Mouse (Mus musculus) megakaryocyte-erythroid progenitor cell, adult 5 weeks (primary cell): ENCODE measurements around the gene Ift22. TPM values are rescaled to one million over a fixed set of nuclear protein-coding genes. Genes with fewer than 3 reads are reported as not detected.

Experiments
- polyA plus RNA-seq: library from polyadenylated mRNA; stranded (reverse); fragments of >175 nt; gene quantifications from 2 replicates; pipeline ENCODE4 v1.2.3, GENCODE M21; 2012

The Ift22 gene
- polyA plus RNA-seq = 8.9 and 12.9 TPM in 2 replicates

DNA sequence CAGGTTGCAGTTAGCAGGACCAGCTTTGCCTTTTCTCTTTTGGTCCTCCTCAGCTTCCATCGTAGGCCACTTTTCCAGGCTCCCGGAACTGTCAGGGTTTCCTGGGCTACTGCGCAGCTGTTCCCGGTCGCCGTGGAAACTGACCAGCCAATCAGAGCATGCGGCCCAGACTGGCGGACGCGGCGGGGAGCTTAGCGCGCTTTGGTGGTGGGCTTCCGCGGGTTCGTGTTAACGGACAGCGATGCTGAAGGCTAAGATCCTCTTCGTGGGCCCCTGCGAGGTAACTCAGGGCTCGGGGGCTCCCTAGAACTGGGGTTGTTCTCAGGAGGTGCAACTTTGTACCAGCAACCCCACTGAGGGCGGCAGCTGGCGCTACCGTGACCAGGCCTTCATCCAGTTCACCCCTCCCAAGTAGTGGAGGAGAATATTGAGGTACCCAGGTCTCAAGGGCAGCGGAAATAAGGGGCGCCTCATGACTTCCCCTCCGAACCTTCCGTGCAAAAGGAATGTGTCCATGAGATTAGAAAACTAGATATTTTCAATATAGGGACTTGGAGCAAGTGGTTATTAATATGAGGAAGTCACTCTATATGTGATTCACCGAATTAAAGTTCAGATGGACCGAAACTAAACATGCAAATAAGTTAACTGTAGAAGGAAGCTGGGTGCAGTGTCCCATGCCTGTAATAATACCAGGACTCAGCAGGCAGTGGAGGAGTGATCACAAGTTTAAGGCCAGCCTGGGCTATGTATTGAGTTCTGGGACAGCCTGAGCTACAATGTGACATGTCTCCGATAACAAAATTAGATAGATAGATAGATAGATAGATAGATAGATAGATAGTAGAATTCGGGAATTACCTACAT lies at the start of gene Ift22:
Gene Ift22 (plus strand): TSS at position 160 of the 867 bp plus-strand sequence.

DNA sequence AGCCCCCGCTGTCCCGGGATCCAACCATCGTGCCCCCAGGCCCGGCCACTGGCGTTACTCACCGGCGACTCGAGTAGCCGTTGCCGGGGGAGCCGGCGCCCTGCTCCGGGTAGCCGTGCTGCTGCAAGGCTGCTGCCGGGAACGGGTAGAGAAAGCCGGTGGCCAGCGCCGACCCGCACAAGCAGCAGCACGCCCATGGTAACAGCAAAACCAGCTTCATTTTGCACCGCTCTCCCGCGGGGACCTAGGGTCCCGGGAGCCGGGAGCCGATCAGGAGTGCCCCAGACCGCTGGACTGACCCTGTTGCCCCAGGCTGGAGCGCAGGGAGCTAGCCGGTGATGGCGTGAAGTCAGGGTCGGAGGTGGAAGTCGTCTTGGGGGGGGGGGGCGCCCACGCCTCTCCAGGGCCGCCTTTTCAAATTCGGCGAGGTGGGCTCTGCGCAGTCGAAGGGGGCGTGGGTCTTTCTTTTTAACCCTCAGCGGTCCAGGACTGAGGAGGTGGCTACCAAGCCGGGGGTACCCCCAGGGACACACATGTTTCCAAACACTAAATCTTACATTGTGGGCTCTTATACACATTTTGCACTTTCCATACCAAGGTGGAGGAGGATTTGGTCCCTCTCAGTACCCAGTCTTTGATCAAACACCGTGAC lies 25.0 kb upstream of the Ift22 start, which contains the start of gene Col26a1:
Gene Col26a1 (minus strand): TSS at position 422 of the 652 bp plus-strand sequence.

DNA sequence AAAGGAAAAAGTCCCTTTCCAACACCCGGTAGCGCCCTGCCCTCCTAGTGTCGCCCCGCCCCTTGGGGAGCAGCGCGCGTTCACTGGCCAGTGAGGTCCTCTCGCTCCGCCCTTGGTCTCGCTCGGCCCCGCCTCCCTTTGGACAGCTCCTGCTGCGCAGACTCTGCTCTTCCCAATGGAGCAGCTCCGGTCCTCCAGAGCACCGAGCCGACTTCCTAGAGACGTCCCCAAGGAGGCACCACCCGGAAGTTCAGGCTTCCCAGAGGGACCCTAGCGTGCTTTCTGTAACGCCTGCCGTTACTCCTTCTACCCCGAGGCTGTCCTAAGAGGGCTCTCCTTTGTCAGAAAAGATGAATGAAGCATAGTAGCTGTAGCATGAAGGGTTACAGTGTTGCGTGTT lies 45.1 kb downstream of the Ift22 start, which contains the start of gene Fis1:
Gene Fis1 (plus strand): TSS at position 261 of the 400 bp plus-strand sequence.

Other genes starting within 250 kb of the Ift22 start
- 1.1 and 6.9 TPM in 2 replicates for gene Myl10, start 215.0 kb upstream of the Ift22 start, polyA plus RNA-seq
- gene Col26a1, start 24.9 kb upstream of the Ift22 start, polyA plus RNA-seq = not detected in 2 replicates
- gene Fis1, start 45.1 kb downstream of the Ift22 start, polyA plus RNA-seq = 533 and 693 TPM in 2 replicates
- gene Cldn15, start 58.5 kb downstream of the Ift22 start, polyA plus RNA-seq = 33.9 and 56.2 TPM in 2 replicates
- 152 and 221 TPM in 2 replicates for gene Plod3, start 78.9 kb downstream of the Ift22 start, polyA plus RNA-seq
- 324 and 404 TPM in 2 replicates for gene Znhit1, start 79.9 kb downstream of the Ift22 start, polyA plus RNA-seq
- 1.00 and 1.6 TPM in 2 replicates for gene Vgf, start 118.2 kb downstream of the Ift22 start, polyA plus RNA-seq
- 100 and 113 TPM in 2 replicates for gene Ap1s1, start 138.0 kb downstream of the Ift22 start, polyA plus RNA-seq
- 0.35 and 0.64 TPM in 2 replicates for gene Serpine1, start 164.1 kb downstream of the Ift22 start, polyA plus RNA-seq
- 13.5 and 14.7 TPM in 2 replicates for gene Trim56, start 208.1 kb downstream of the Ift22 start, polyA plus RNA-seq
- not detected in 2 replicates for gene Muc3, start 241.2 kb downstream of the Ift22 start, polyA plus RNA-seq